Mouse (Mus musculus) cerebellum, postnatal 10 days (tissue): ENCODE results near the gene Pgghg.
"Not testable (repeated sequence)": the region's sequence is repeated elsewhere in the genome, so short reads cannot be mapped to it uniquely, and the experiment has no call there.

ENCODE experiments used
- DNase-seq, 2 experiments: peaks; one replicate each; pipeline ENCODE4 v3.0.0; 2021; ENCODE audit warnings: mixed read lengths in 2 of 2

Gene Pgghg

GRCm38 (mm10) chr7:140956556-140956869 is 15.3 kb downstream of the Pgghg start:
- DNase-seq, result no peak

GRCm38 (mm10) chr7:140959181-140959901 is 18.1 kb downstream of the Pgghg start:
- peak; percentile 56 to 59 for DNase-seq

GRCm38 (mm10) chr7:140960026-140960425 is 18.8 kb downstream of the Pgghg start:
- no peak for DNase-seq

- DNase-seq, result no peak
Observed at GRCm38 (mm10) chr7:140961416-140961815, 20.2 kb downstream of the Pgghg start.

GRCm38 (mm10) chr7:140962733-140963132 is 21.5 kb downstream of the Pgghg start:
- DNase-seq, result no peak

GRCm38 (mm10) chr7:140966921-140967320 is 25.7 kb downstream of the Pgghg start, which contains the start of gene Ifitm1:
TSS of gene Ifitm1 (plus strand) at chr7:140967221.
- DNase-seq, result no peak

- DNase-seq, result no peak
Observed at GRCm38 (mm10) chr7:140967862-140968591, 26.8 kb downstream of the Pgghg start.

GRCm38 (mm10) chr7:140968710-140969109 is 27.5 kb downstream of the Pgghg start:
- not testable (repeated sequence) for DNase-seq

GRCm38 (mm10) chr7:140970931-140971330 is 29.7 kb downstream of the Pgghg start:
- DNase-seq, result no peak

- DNase-seq, result no peak
Observed at GRCm38 (mm10) chr7:140971479-140972171, 30.4 kb downstream of the Pgghg start.

- no peak for DNase-seq
Observed at GRCm38 (mm10) chr7:140973396-140974165, 32.4 kb downstream of the Pgghg start.

GRCm38 (mm10) chr7:140974940-140975339 is 33.7 kb downstream of the Pgghg start:
- DNase-seq, result no peak

- DNase-seq, result no peak
Observed at GRCm38 (mm10) chr7:140975465-140975864, 34.3 kb downstream of the Pgghg start.

- not testable (repeated sequence) for DNase-seq
Observed at GRCm38 (mm10) chr7:140976720-140977119, 35.5 kb downstream of the Pgghg start.

GRCm38 (mm10) chr7:140981704-140982103 is 40.5 kb downstream of the Pgghg start:
- no peak for DNase-seq

GRCm38 (mm10) chr7:140982971-140983370 is 41.8 kb downstream of the Pgghg start:
- no peak for DNase-seq

GRCm38 (mm10) chr7:140987182-140988138 is 46.3 kb downstream of the Pgghg start:
- DNase-seq, result no peak

- no peak for DNase-seq
Observed at GRCm38 (mm10) chr7:140989022-140989421, 47.8 kb downstream of the Pgghg start.

GRCm38 (mm10) chr7:140990185-140990584 is 49.0 kb downstream of the Pgghg start:
- DNase-seq, result no peak

GRCm38 (mm10) chr7:140990622-140991021 is 49.4 kb downstream of the Pgghg start:
- peak in 1 of 2 experiments; percentile 18 for DNase-seq

- DNase-seq, result no peak
Observed at GRCm38 (mm10) chr7:140991117-140991689, 50.0 kb downstream of the Pgghg start.
